Mouse (Mus musculus): ENCODE measurements around the gene Nrarp.

- TF ChIP-seq CTCF (IDR thresholded peaks at IDR 0.05; ENCODE audit: insufficient read depth, low read length) (no peak), POLR2A (IDR thresholded peaks at IDR 0.05; ENCODE audit: borderline replicate concordance, extremely low read depth, low read depth, low read length) (no peak)
Measured at GRCm38 (mm10) chr2:25187841-25188240, 7.3 kb downstream of the Nrarp start.
